Mouse (Mus musculus) bone marrow, adult 2 months (tissue): Measurements from ENCODE around the gene Trim16. TPM values are rescaled to one million over a fixed set of nuclear protein-coding genes. Genes with fewer than 3 reads are reported as not detected.
A peak's percentile ranks its signal among the peaks of the same experiment; 100 is the strongest.

Experiments used
- H3K27ac ChIP-seq: fragments of 200-500 bp; 2 replicates; pipeline ENCODE4 v1.5.1; 2012; ENCODE audit warnings: low read depth, mild to moderate bottlenecking, control low read depth, inconsistent platforms, low read length; ENCODE audit not compliant: control insufficient read depth, poor library complexity, insufficient read depth
- H3K4me1 ChIP-seq: fragments of 200-500 bp; 2 replicates; pipeline ENCODE4 v1.6.1; 2011; ENCODE audit warnings: low read length; ENCODE audit not compliant: control insufficient read depth, insufficient read depth
- H3K4me3 ChIP-seq: fragments of 200-500 bp; replicated peaks from 2 replicates; pipeline ENCODE3; 2011; ENCODE audit warnings: mild to moderate bottlenecking, low read depth, low read length, control low read depth; ENCODE audit not compliant: control insufficient read depth
- CTCF ChIP-seq: fragments of 200-500 bp; IDR thresholded peaks from 2 replicates; pipeline ENCODE4 v1.5.1; 2011; ENCODE audit warnings: low read length, control low read depth; ENCODE audit not compliant: control insufficient read depth, insufficient read depth
- POLR2A ChIP-seq: fragments of 200-500 bp; IDR thresholded peaks from 2 replicates; pipeline ENCODE4 v1.6.1; 2011; ENCODE audit warnings: low read depth, mild to moderate bottlenecking, control low read depth, low read length, borderline replicate concordance; ENCODE audit not compliant: control insufficient read depth
- WGBS: fragments of 180-500 bp; shearing (Covaris S2); methylation state at CpG from one replicate; pipeline ENCODE4 v1.1.7; 2018; 5-methylcytosine and 5-hydroxymethylcytosine counted together
- polyA plus RNA-seq: library from polyadenylated mRNA; stranded (reverse); fragments of >200 nt; gene quantifications from 2 replicates; pipeline ENCODE4 v1.2.4, GENCODE M21; 2011; ENCODE audit warnings: low replicate concordance; ENCODE audit not compliant: missing spikeins, insufficient read depth, insufficient read length

Trim16 gene
- polyA plus RNA-seq, 1 experiment: 4.3 TPM

- Histone ChIP-seq H3K4me3 (no peak overlapping the region), H3K4me1 (no peaks in the 10 kb centered on the region), H3K27ac (no peak overlapping the region)
- WGBS: 58% methylated on average over 3 of the region's 3 CpGs
- no peak for TF ChIP-seq POLR2A
- no peak for TF ChIP-seq CTCF
Observed at GRCm38 (mm10) chr11:62845730-62846129, 25.7 kb downstream of the Trim16 start.

DNA sequence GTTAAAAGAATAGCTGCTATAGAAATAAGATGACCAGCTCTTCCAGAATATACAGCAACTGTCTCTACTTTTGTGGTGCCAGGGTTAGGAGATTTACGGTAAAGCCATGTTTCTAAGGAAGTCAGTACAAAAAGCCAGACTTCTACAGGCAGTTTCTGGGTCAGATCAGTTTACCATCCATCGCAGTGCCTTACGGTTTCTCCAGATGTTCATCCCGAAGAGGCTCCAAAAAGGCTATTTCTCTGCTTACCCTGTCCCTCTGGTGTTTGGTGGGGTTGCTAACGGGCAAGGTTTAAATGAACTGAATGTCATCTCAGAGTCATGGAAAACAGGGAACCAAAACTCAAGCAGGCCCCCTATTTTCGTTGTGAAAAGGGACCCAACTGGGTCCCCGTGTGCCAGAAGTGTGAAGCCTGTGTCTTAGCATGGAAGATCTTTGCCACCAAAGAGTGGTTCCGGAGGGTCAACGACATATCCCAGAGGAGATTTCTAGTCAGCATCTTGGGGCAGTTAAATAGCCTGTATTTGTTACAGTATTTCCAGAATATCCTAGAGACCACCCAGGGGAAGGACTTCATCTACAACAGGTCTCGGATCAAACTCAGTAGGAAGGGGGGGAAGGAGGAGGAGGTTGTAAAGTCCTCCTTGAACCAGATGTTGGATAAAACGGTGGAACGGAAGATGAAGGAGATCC lies 27.1 kb downstream of the Trim16 start, which contains the start of gene Fbxw10:
Gene Fbxw10 (plus strand): TSS at position 109 of the 694 bp plus-strand sequence.
- WGBS: 19% methylated on average over 12 of the region's 12 CpGs
- peak within 1 kb of the TSS; percentile 6 for H3K4me3 ChIP-seq
- no peak within 1 kb of the TSS for H3K27ac ChIP-seq
- H3K4me1 ChIP-seq: no peaks in the 10 kb centered on the region; the same call in 1 of the 2 replicates
- TF ChIP-seq CTCF (no peak), POLR2A (no peak)

- no peak for TF ChIP-seq POLR2A
- no peak for TF ChIP-seq CTCF
- H3K4me3 ChIP-seq: no peak overlapping the region
- H3K4me1 ChIP-seq: no peaks in the 10 kb centered on the region; the same call in 1 of the 2 replicates
- 16% methylated on average over 4 of the region's 4 CpGs for WGBS
- no peak overlapping the region for H3K27ac ChIP-seq
Observed at GRCm38 (mm10) chr11:62847655-62848191, 27.7 kb downstream of the Trim16 start.

DNA sequence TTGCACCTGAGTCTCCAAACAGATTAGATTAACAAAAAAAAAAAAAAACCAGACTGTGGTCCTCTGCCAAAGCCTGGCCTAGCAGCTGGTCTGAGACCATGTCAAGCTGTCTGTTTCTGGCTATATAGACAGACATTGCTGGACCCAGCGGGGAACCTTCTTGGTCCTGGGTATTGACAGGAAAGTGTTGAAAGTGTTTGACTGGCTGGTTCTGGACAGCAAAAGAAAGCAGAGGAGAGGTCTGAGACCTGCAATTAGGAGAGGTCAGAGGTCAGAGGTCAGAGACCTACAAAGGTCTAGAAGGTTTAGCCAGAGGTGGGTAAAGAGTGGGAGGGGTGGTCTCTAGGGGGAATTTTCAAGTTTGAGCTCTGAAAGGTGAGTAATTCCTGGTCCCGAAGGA lies 28.3 kb downstream of the Trim16 start:
- Histone ChIP-seq H3K4me1 (no peaks in the 10 kb centered on the region; the same call in 1 of the 2 replicates), H3K4me3 (no peak overlapping the region), H3K27ac (no peak overlapping the region)
- WGBS: 80% methylated on average over 2 of the region's 2 CpGs
- TF ChIP-seq POLR2A (no peak), CTCF (no peak)

- Histone ChIP-seq H3K4me1 (no peaks in the 10 kb centered on the region; the same call in 1 of the 2 replicates), H3K27ac (no peak overlapping the region), H3K4me3 (no peak overlapping the region)
- WGBS: 79% methylated on average over 1 of the region's 1 CpGs
- peak; percentile 31; the same call in 1 of the 2 replicates for TF ChIP-seq CTCF
- no peak for TF ChIP-seq POLR2A
Observed at GRCm38 (mm10) chr11:62851199-62851598, 31.2 kb downstream of the Trim16 start.

DNA sequence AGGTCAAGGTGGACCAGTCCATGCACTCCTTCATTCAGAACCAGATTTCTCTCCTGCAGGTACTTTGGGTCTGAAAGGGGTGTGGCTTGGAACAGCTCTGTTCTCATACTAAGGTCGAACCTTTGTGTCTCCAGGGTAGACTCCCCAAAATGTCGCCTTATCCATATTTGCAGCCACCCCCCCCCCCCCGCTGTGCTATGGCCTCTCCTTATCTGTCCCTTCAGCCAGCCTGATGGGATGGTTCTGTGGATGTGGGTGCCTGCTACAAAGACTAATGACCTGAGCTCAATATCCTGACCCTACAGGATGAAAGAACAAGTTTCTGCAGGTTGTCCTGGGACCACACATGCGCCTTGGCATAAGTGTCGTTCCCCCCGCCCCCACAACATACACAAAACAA lies 33.3 kb downstream of the Trim16 start:
- Histone ChIP-seq H3K4me3 (no peak overlapping the region), H3K27ac (no peak overlapping the region), H3K4me1 (no peaks in the 10 kb centered on the region; the same call in 1 of the 2 replicates)
- TF ChIP-seq POLR2A (no peak), CTCF (no peak)
- WGBS: 70% methylated on average over 6 of the region's 6 CpGs

GRCm38 (mm10) chr11:62865562-62865961 lies 45.5 kb downstream of the Trim16 start:
- TF ChIP-seq POLR2A (no peak), CTCF (no peak)
- H3K27ac ChIP-seq: no peak overlapping the region
- H3K4me3 ChIP-seq: no peak overlapping the region
- no peaks in the 10 kb centered on the region for H3K4me1 ChIP-seq
- WGBS: 76% methylated on average over 4 of the region's 4 CpGs

- H3K4me3 ChIP-seq: no peak overlapping the region
- H3K27ac ChIP-seq: no peak overlapping the region
- H3K4me1 ChIP-seq: no peaks in the 10 kb centered on the region
- 40% methylated on average over 7 of the region's 7 CpGs for WGBS
- TF ChIP-seq CTCF: no peak
- no peak for TF ChIP-seq POLR2A
Observed at GRCm38 (mm10) chr11:62866685-62867084, 46.7 kb downstream of the Trim16 start.

- TF ChIP-seq POLR2A: no peak
- TF ChIP-seq CTCF: no peak
- Histone ChIP-seq H3K4me3 (no peak overlapping the region), H3K4me1 (no peaks in the 10 kb centered on the region), H3K27ac (no peak overlapping the region)
- 78% methylated on average over 5 of the region's 5 CpGs for WGBS
Observed at GRCm38 (mm10) chr11:62869201-62869600, 49.2 kb downstream of the Trim16 start.
